Mouse (Mus musculus): ENCODE measurements around the gene Arhgap23. TPM values are rescaled to one million over a fixed set of nuclear protein-coding genes. Genes with fewer than 3 reads are reported as not detected.

Arhgap23 gene
- total RNA-seq (2015) (6.3 and 8.0 TPM in 2 replicates), total RNA-seq (2017) (5.6 and 6.1 TPM in 2 replicates)

GRCm38 (mm10) chr11:97415330-97415711, at the start of gene Arhgap23:
Arhgap23 (plus strand) TSS chr11:97415533.
- ATAC-seq (replicated peaks; ENCODE audit: poor library complexity) = peak; percentile 75

GRCm38 (mm10) chr11:97365556-97365955, 49.8 kb upstream of the Arhgap23 start:
- no peak for ATAC-seq (replicated peaks; ENCODE audit: poor library complexity)

- no peak for ATAC-seq (replicated peaks; ENCODE audit: poor library complexity)
Observed at GRCm38 (mm10) chr11:97368501-97368900, 46.8 kb upstream of the Arhgap23 start.

GRCm38 (mm10) chr11:97370329-97371091, 44.8 kb upstream of the Arhgap23 start:
- ATAC-seq (replicated peaks; ENCODE audit: poor library complexity) = no peak

- ATAC-seq (replicated peaks; ENCODE audit: poor library complexity) = no peak
Observed at GRCm38 (mm10) chr11:97372159-97372864, 43.0 kb upstream of the Arhgap23 start.

- no peak for ATAC-seq (replicated peaks; ENCODE audit: poor library complexity)
Observed at GRCm38 (mm10) chr11:97373402-97373801, 41.9 kb upstream of the Arhgap23 start.

GRCm38 (mm10) chr11:97380036-97380435, 35.3 kb upstream of the Arhgap23 start:
- no peak for ATAC-seq (replicated peaks; ENCODE audit: poor library complexity)

- no peak for ATAC-seq (replicated peaks; ENCODE audit: poor library complexity)
Observed at GRCm38 (mm10) chr11:97383017-97383416, 32.3 kb upstream of the Arhgap23 start.

- no peak for ATAC-seq (replicated peaks; ENCODE audit: poor library complexity)
Observed at GRCm38 (mm10) chr11:97383764-97384163, 31.6 kb upstream of the Arhgap23 start.

GRCm38 (mm10) chr11:97387811-97388210, 27.5 kb upstream of the Arhgap23 start:
- no peak for ATAC-seq (replicated peaks; ENCODE audit: poor library complexity)

- ATAC-seq (replicated peaks; ENCODE audit: poor library complexity) = no peak
Observed at GRCm38 (mm10) chr11:97389127-97389526, 26.2 kb upstream of the Arhgap23 start.

- ATAC-seq (replicated peaks; ENCODE audit: poor library complexity) = no peak
Observed at GRCm38 (mm10) chr11:97393658-97394057, 21.7 kb upstream of the Arhgap23 start.

- peak; percentile 66 for ATAC-seq (replicated peaks; ENCODE audit: poor library complexity)
Observed at GRCm38 (mm10) chr11:97394146-97394545, 21.2 kb upstream of the Arhgap23 start.

- no peak for ATAC-seq (replicated peaks; ENCODE audit: poor library complexity)
Observed at GRCm38 (mm10) chr11:97398506-97398905, 16.8 kb upstream of the Arhgap23 start.

GRCm38 (mm10) chr11:97399958-97400710, 15.2 kb upstream of the Arhgap23 start:
- ATAC-seq (replicated peaks; ENCODE audit: poor library complexity) = peak; percentile 95

GRCm38 (mm10) chr11:97401082-97401481, 14.3 kb upstream of the Arhgap23 start:
- 0 out of 2 replicates have a peak, but pooled peaks have one; percentile 18 for ATAC-seq (replicated peaks; ENCODE audit: poor library complexity)

- ATAC-seq (replicated peaks; ENCODE audit: poor library complexity) = no peak
Observed at GRCm38 (mm10) chr11:97401686-97402435, 13.5 kb upstream of the Arhgap23 start.

- ATAC-seq (replicated peaks; ENCODE audit: poor library complexity) = no peak
Observed at GRCm38 (mm10) chr11:97402746-97403145, 12.6 kb upstream of the Arhgap23 start.

- no peak for ATAC-seq (replicated peaks; ENCODE audit: poor library complexity)
Observed at GRCm38 (mm10) chr11:97403614-97404183, 11.6 kb upstream of the Arhgap23 start.

GRCm38 (mm10) chr11:97404184-97404760, 11.1 kb upstream of the Arhgap23 start:
- ATAC-seq (replicated peaks; ENCODE audit: poor library complexity) = peak; percentile 16; the same call in 1 of the 2 replicates
